ENCODE assay signal across 19 mouse cellular contexts in genomic region chr5:125331811-125332210, GRCm38 (mm10). TPM values are rescaled to one million over a fixed set of nuclear protein-coding genes. Genes with fewer than 3 reads are reported as not detected.
A peak's percentile ranks its signal among the peaks of the same experiment; 100 is the strongest.
DNase-seq lines count a peak whose midpoint lies in the region; ATAC-seq and TF ChIP-seq lines count a peak whose summit lies in the region.
"Had no signal": no experiment of that assay in that cellular context is flagged by ENCODE, and none has a peak within 500 bp of the region (broad histone marks: within the 10 kb centered on the region; RNA-seq: fewer than 3 reads in every experiment).

No protein-coding gene starts in this region.

- peak; percentile 22; the same call in 1 of the 2 replicates for ATAC-seq in kidney, embryonic 14.5 days (ENCODE audit: low FRiP score, low TSS enrichment)
- ATAC-seq in midbrain, embryonic 11.5 days (ENCODE audit: low FRiP score): no peak
- ATAC-seq in stomach, postnatal 0 days (ENCODE audit: low FRiP score, low TSS enrichment): no peak
- ATAC-seq: forebrain, postnatal 0 days; hindbrain, embryonic 16.5 days had no signal

- intact Hi-C loops in heart, adult 2 months (cut with DNase I): no loop called here
- intact Hi-C loops in heart, postnatal 36 days (cut with DNase I): loop anchor here (2.0 kb wide), 1 partner anchor 33 kb away; no protein-coding TSS in a partner anchor

- TF ChIP-seq EP300 in heart, adult 2 months (IDR thresholded peaks at IDR 0.05; ENCODE audit: insufficient read depth, low read depth, low read length): no peak
- no peak for TF ChIP-seq EP300 in stomach, postnatal 0 days (optimal IDR thresholded peaks at IDR 0.05)

- H3K79me2 ChIP-seq in heart, adult 2 months (replicated peaks; ENCODE audit: control insufficient read depth, insufficient read depth, low read length): no peaks in the 10 kb centered on the region

- peak overlapping the region; percentile 81 for H3K27ac ChIP-seq in heart, adult 2 months
- H3K27ac ChIP-seq in kidney, embryonic 14.5 days (ENCODE audit: low read depth, low read length): no peak overlapping the region
- peak overlapping the region; percentile 49; the same call in 1 of the 2 replicates for H3K27ac ChIP-seq in midbrain, embryonic 10.5 days (replicated peaks)
- H3K27ac ChIP-seq in midbrain, embryonic 11.5 days (ENCODE audit: low read depth, low read length): no peak overlapping the region
- no peak overlapping the region for H3K27ac ChIP-seq in stomach, postnatal 0 days (replicated peaks)
- H3K27ac ChIP-seq: lung, embryonic 15.5 days; stomach, embryonic 15.5 days had no signal

- no peaks in the 10 kb centered on the region for H3K9me3 ChIP-seq in kidney, embryonic 14.5 days (ENCODE audit: control insufficient read depth, low read length)
- no peaks in the 10 kb centered on the region for H3K9me3 ChIP-seq in midbrain, embryonic 10.5 days (replicated peaks)
- H3K9me3 ChIP-seq in midbrain, embryonic 11.5 days (ENCODE audit: control insufficient read depth, low read length): no peaks in the 10 kb centered on the region
- H3K9me3 ChIP-seq in stomach, postnatal 0 days (ENCODE audit: control insufficient read depth, low read length): no peaks in the 10 kb centered on the region
- H3K9me3 ChIP-seq: embryonic facial prominence, embryonic 13.5 days; lung, embryonic 15.5 days; stomach, embryonic 15.5 days had no signal

- no peak for TF ChIP-seq CTCF in heart, adult 2 months (IDR thresholded peaks at IDR 0.05)
- TF ChIP-seq CTCF in stomach, postnatal 0 days (IDR thresholded peaks at IDR 0.05; ENCODE audit: low read depth): no peak

- H3K27me3 ChIP-seq in heart, adult 2 months (ENCODE audit: control insufficient read depth, insufficient read depth, low read length): no peaks in the 10 kb centered on the region
- H3K27me3 ChIP-seq in kidney, embryonic 14.5 days (ENCODE audit: control insufficient read depth, insufficient read depth, low read length): no peaks in the 10 kb centered on the region
- H3K27me3 ChIP-seq in midbrain, embryonic 10.5 days (ENCODE audit: low read depth, poor library complexity, severe bottlenecking): no peaks in the 10 kb centered on the region
- H3K27me3 ChIP-seq in midbrain, embryonic 11.5 days (ENCODE audit: control insufficient read depth, insufficient read depth, low read length): no peaks in the 10 kb centered on the region
- no peaks in the 10 kb centered on the region for H3K27me3 ChIP-seq in stomach, postnatal 0 days (ENCODE audit: control insufficient read depth, insufficient read depth, low read length)
- H3K27me3 ChIP-seq: embryonic facial prominence, embryonic 13.5 days; lung, embryonic 15.5 days; stomach, embryonic 15.5 days had no signal

- H3K4me3 ChIP-seq in heart, adult 2 months: no peak overlapping the region
- no peak overlapping the region for H3K4me3 ChIP-seq in kidney, embryonic 14.5 days (ENCODE audit: low read length)
- no peak overlapping the region for H3K4me3 ChIP-seq in midbrain, embryonic 10.5 days
- no peak overlapping the region for H3K4me3 ChIP-seq in midbrain, embryonic 11.5 days (ENCODE audit: low read depth, low read length)
- H3K4me3 ChIP-seq in stomach, postnatal 0 days (ENCODE audit: low read depth, low read length): no peak overlapping the region
- H3K4me3 ChIP-seq: embryonic facial prominence, embryonic 13.5 days; lung, embryonic 15.5 days; stomach, embryonic 15.5 days had no signal

- WGBS in heart, adult 2 months: 76% methylated on average over 3 of the region's 3 CpGs
- 29% methylated on average over 3 of the region's 3 CpGs for WGBS in kidney, embryonic 14.5 days
- WGBS in midbrain, embryonic 10.5 days: 44% methylated on average over 3 of the region's 3 CpGs
- 59% methylated on average over 3 of the region's 3 CpGs for WGBS in midbrain, embryonic 11.5 days
- 65% methylated on average over 3 of the region's 3 CpGs for WGBS in stomach, postnatal 0 days

- no peak for TF ChIP-seq POLR2A in heart, adult 2 months (IDR thresholded peaks at IDR 0.05; ENCODE audit: insufficient read depth, low read depth, low read length)

- H3K4me2 ChIP-seq in kidney, embryonic 14.5 days (replicated peaks; ENCODE audit: low read depth, low read length): no peak overlapping the region
- H3K4me2 ChIP-seq in midbrain, embryonic 11.5 days: no peak overlapping the region
- no peak overlapping the region for H3K4me2 ChIP-seq in stomach, postnatal 0 days (replicated peaks; ENCODE audit: low read depth)
- H3K4me2 ChIP-seq: embryonic facial prominence, embryonic 13.5 days; lung, embryonic 15.5 days; stomach, embryonic 15.5 days had no signal

- H3K9ac ChIP-seq in heart, adult 2 months (ENCODE audit: low read depth, low read length): no peak overlapping the region
- H3K9ac ChIP-seq in kidney, embryonic 14.5 days (ENCODE audit: low read depth, low read length): no peak overlapping the region
- H3K9ac ChIP-seq in midbrain, embryonic 11.5 days (ENCODE audit: low read length): no peak overlapping the region
- H3K9ac ChIP-seq in stomach, postnatal 0 days (ENCODE audit: low read length): no peak overlapping the region
- H3K9ac ChIP-seq: lung, embryonic 15.5 days; stomach, embryonic 15.5 days had no signal

- H3K36me3 ChIP-seq in heart, adult 2 months (ENCODE audit: control insufficient read depth, insufficient read depth, low read length): no peaks in the 10 kb centered on the region
- H3K36me3 ChIP-seq in kidney, embryonic 14.5 days (ENCODE audit: control insufficient read depth, insufficient read depth, low read length): no peaks in the 10 kb centered on the region
- H3K36me3 ChIP-seq in midbrain, embryonic 10.5 days: peaks cover 12% of the 10 kb centered on the region; the same call in 1 of the 2 replicates
- H3K36me3 ChIP-seq in midbrain, embryonic 11.5 days (ENCODE audit: control insufficient read depth, insufficient read depth, low read length): no peaks in the 10 kb centered on the region
- 0 out of 2 replicates have a peak, but pooled peaks cover 2% of the 10 kb centered on the region for H3K36me3 ChIP-seq in stomach, postnatal 0 days (ENCODE audit: control insufficient read depth, insufficient read depth, low read length)
- H3K36me3 ChIP-seq: embryonic facial prominence, embryonic 13.5 days; lung, embryonic 15.5 days; stomach, embryonic 15.5 days had no signal

- H3K4me1 ChIP-seq in heart, adult 2 months (ENCODE audit: control insufficient read depth, insufficient read depth, low read length): peaks cover 27% of the 10 kb centered on the region
- H3K4me1 ChIP-seq in kidney, embryonic 14.5 days (ENCODE audit: control insufficient read depth, insufficient read depth, low read length): peaks cover 17% of the 10 kb centered on the region
- H3K4me1 ChIP-seq in midbrain, embryonic 10.5 days: peaks cover 32% of the 10 kb centered on the region
- no peaks in the 10 kb centered on the region; the same call in none of the 2 replicates for H3K4me1 ChIP-seq in midbrain, embryonic 11.5 days (ENCODE audit: control insufficient read depth, insufficient read depth, low read length)
- no peaks in the 10 kb centered on the region for H3K4me1 ChIP-seq in stomach, postnatal 0 days (replicated peaks; ENCODE audit: control insufficient read depth, insufficient read depth)

- DNase-seq in heart, adult 2 months: no peak
- DNase-seq in heart, postnatal 36 days: no peak
- DNase-seq in kidney, postnatal 25 days: no peak
- DNase-seq in midbrain, embryonic 10.5 days (ENCODE audit: low spot score): no peak
- no peak for DNase-seq in midbrain, embryonic 11.5 days (ENCODE audit: low spot score, missing footprints)
- no peak for DNase-seq in stomach, postnatal 0 days (ENCODE audit: low spot score)
- DNase-seq: cerebellum, adult 9-11 months; forebrain, postnatal 0 days; heart, postnatal 10 days; kidney, adult 11 months; kidney, postnatal 4 days; lung, postnatal 4 days; retina, postnatal 1 day; thymus, adult 2 months had no signal

RNA-seq across cellular contexts. Expression of gene Scarb1, which starts 9.1 kb away (rescaled TPM):
- 10 to 100 TPM; 23.6 to 27.8 TPM for total RNA-seq in heart, adult 2 months (2021)
- polyA plus RNA-seq in heart, adult 2 months (2012; rRNA removed): 55.5 and 77.5 TPM in 2 replicates
- 10 to 100 TPM; 35.4 to 44.4 TPM for total RNA-seq in heart, postnatal 36 days (2021)
- 34.8 and 48.8 TPM in 2 replicates for polyA plus RNA-seq in kidney, embryonic 14.5 days (2014; fragmentation: Nextera tagmentation; extraction: Ambion mirVana)
- polyA plus RNA-seq in midbrain, embryonic 10.5 days (2016; fragmentation: Nextera tagmentation; extraction: Ambion mirVana): 48.1 and 52.3 TPM in 2 replicates
- 26.0 and 26.5 TPM in 2 replicates for polyA plus RNA-seq in midbrain, embryonic 11.5 days (2014; fragmentation: Nextera tagmentation; extraction: Ambion mirVana)
- polyA plus RNA-seq in stomach, postnatal 0 days (2015; fragmentation: Nextera tagmentation; extraction: Ambion mirVana): 30.1 and 31.8 TPM in 2 replicates

RNA-seq across cellular contexts. Expression of gene Gm10382, which starts 57.3 kb away (rescaled TPM):
- total RNA-seq in heart, adult 2 months (2021): under 1 TPM in 1 of 2 experiments, not detected in 1; 0.21 TPM
- 0.12 and 0.23 TPM in 2 replicates for polyA plus RNA-seq in heart, adult 2 months (2012; rRNA removed)
- total RNA-seq in heart, postnatal 36 days (2021): not detected
- polyA plus RNA-seq in kidney, embryonic 14.5 days (2014; fragmentation: Nextera tagmentation; extraction: Ambion mirVana): 0.16 and 0.41 TPM in 2 replicates
- polyA plus RNA-seq in midbrain, embryonic 10.5 days (2016; fragmentation: Nextera tagmentation; extraction: Ambion mirVana): 0.56 and 0.57 TPM in 2 replicates
- polyA plus RNA-seq in midbrain, embryonic 11.5 days (2014; fragmentation: Nextera tagmentation; extraction: Ambion mirVana): 0.12 and 0.29 TPM in 2 replicates
- polyA plus RNA-seq in stomach, postnatal 0 days (2015; fragmentation: Nextera tagmentation; extraction: Ambion mirVana): 0.51 and 0.56 TPM in 2 replicates
- total RNA-seq: heart, postnatal 10 days had no signal

RNA-seq across cellular contexts. Expression of gene Ubc, which starts 58.2 kb away (rescaled TPM):
- 1,000 to 10,000 TPM in 1 of 2 experiments, 100 to 1,000 TPM in 1; 894 to 1,473 TPM for total RNA-seq in heart, adult 2 months (2021)
- 664 and 1,033 TPM in 2 replicates for polyA plus RNA-seq in heart, adult 2 months (2012; rRNA removed)
- total RNA-seq in heart, postnatal 36 days (2021): 1,000 to 10,000 TPM in 1 of 2 experiments, 100 to 1,000 TPM in 1; 856 to 1,567 TPM
- polyA plus RNA-seq in kidney, embryonic 14.5 days (2014; fragmentation: Nextera tagmentation; extraction: Ambion mirVana): 715 and 1,051 TPM in 2 replicates
- 957 and 1,129 TPM in 2 replicates for polyA plus RNA-seq in midbrain, embryonic 10.5 days (2016; fragmentation: Nextera tagmentation; extraction: Ambion mirVana)
- 1,030 and 1,101 TPM in 2 replicates for polyA plus RNA-seq in midbrain, embryonic 11.5 days (2014; fragmentation: Nextera tagmentation; extraction: Ambion mirVana)
- polyA plus RNA-seq in stomach, postnatal 0 days (2015; fragmentation: Nextera tagmentation; extraction: Ambion mirVana): 537 and 549 TPM in 2 replicates

Comparison
In these comparisons a context has a peak if more than half of its experiments do, and no peak if none do; other contexts are left out.
1. H3K27ac ChIP-seq: peak in heart, adult 2 months (single experiment) and midbrain, embryonic 10.5 days (single experiment); none in kidney, embryonic 14.5 days (single experiment), midbrain, embryonic 11.5 days (single experiment) and stomach, postnatal 0 days (single experiment).